ENCODE assay signal across 8 mouse cellular contexts in genomic region chr14:20576179-20576578, GRCm38 (mm10). TPM values are rescaled to one million over a fixed set of nuclear protein-coding genes. Genes with fewer than 3 reads are reported as not detected.
DNase-seq lines count a peak whose midpoint lies in the region; ATAC-seq and TF ChIP-seq lines count a peak whose summit lies in the region.

No protein-coding gene starts in this region.

- peak; percentile 88 for DNase-seq in adrenal gland, postnatal 14 days
- DNase-seq in layer of hippocampus, adult 11-12 months (ENCODE audit: low spot score) = peak; percentile 84
- DNase-seq in lung, postnatal 14 days = peak; percentile 82
- DNase-seq in right cerebral cortex, adult 18-20 months = peak; percentile 77
- DNase-seq in urinary bladder, postnatal 4 days (ENCODE audit: low spot score in 2 of 2) = peak; percentile 52 to 71

- H3K4me1 ChIP-seq in ES-Bruce4 (ENCODE audit: control insufficient read depth, insufficient read depth, low read length) = no peaks in the 10 kb centered on the region
- H3K4me1 ChIP-seq in heart, embryonic 12.5 days (replicated peaks) = 0 out of 2 replicates have a peak, but pooled peaks cover 2% of the 10 kb centered on the region

- no peaks in the 10 kb centered on the region for H3K27me3 ChIP-seq in ES-Bruce4 (ENCODE audit: control insufficient read depth, insufficient read depth, low read length, poor library complexity, severe bottlenecking)
- no peaks in the 10 kb centered on the region for H3K27me3 ChIP-seq in heart, embryonic 12.5 days (replicated peaks)

- TF ChIP-seq CTCF in ES-Bruce4 (IDR thresholded peaks at IDR 0.05; ENCODE audit: low read depth, low read length) = peak; percentile 8

- H3K4me3 ChIP-seq in ES-Bruce4 (ENCODE audit: low read depth, low read length) = no peak overlapping the region
- no peak overlapping the region for H3K4me3 ChIP-seq in heart, embryonic 12.5 days

- peak; percentile 83 for ATAC-seq in erythroblast, adult 5-6 weeks (replicated peaks; ENCODE audit: low FRiP score, poor library complexity, severe bottlenecking)
- ATAC-seq in heart, embryonic 12.5 days (ENCODE audit: insufficient number of reproducible peaks, low FRiP score) = no peak

- H3K9ac ChIP-seq in ES-Bruce4 (ENCODE audit: low read depth, poor library complexity, severe bottlenecking) = no peak overlapping the region
- H3K9ac ChIP-seq in heart, embryonic 12.5 days = no peak overlapping the region

- WGBS in heart, embryonic 12.5 days = 41% methylated on average over 7 of the region's 7 CpGs

- H3K27ac ChIP-seq in ES-Bruce4 (ENCODE audit: insufficient read depth, low read length) = no peak overlapping the region
- peak overlapping the region; percentile 55; the same call in 1 of the 2 replicates for H3K27ac ChIP-seq in heart, embryonic 12.5 days (ENCODE audit: poor library complexity, severe bottlenecking)

- no peaks in the 10 kb centered on the region; the same call in 1 of the 2 replicates for H3K36me3 ChIP-seq in ES-Bruce4 (ENCODE audit: control insufficient read depth, insufficient read depth, low read length, poor library complexity, severe bottlenecking)
- peaks cover 16% of the 10 kb centered on the region for H3K36me3 ChIP-seq in heart, embryonic 12.5 days

- no peaks in the 10 kb centered on the region for H3K9me3 ChIP-seq in ES-Bruce4 (replicated peaks; ENCODE audit: control insufficient read depth, insufficient read depth, low read length, poor library complexity, severe bottlenecking)
- H3K9me3 ChIP-seq in heart, embryonic 12.5 days (replicated peaks) = no peaks in the 10 kb centered on the region

- H3K4me2 ChIP-seq in heart, embryonic 12.5 days = no peak overlapping the region

- TF ChIP-seq POLR2A in ES-Bruce4 (IDR thresholded peaks at IDR 0.05; ENCODE audit: insufficient read depth, low read length) = no peak

- TF ChIP-seq EP300 in ES-Bruce4 (IDR thresholded peaks at IDR 0.05; ENCODE audit: insufficient read depth, low read depth, low read length) = no peak

RNA-seq across cellular contexts. Expression of gene Ppp3cb, which starts 29.8 kb away (rescaled TPM):
- polyA plus RNA-seq in ES-Bruce4 (2011; ENCODE audit: insufficient read depth, insufficient read length, low read depth, missing spikeins) = 105 and 118 TPM in 2 replicates
- total RNA-seq in adrenal gland, postnatal 14 days (2021) = 62.6 and 71.6 TPM in 2 replicates
- total RNA-seq in erythroblast, adult 5-6 weeks (2015; ENCODE audit: low replicate concordance) = 114 and 134 TPM in 2 replicates
- total RNA-seq in erythroblast, adult 5-6 weeks (2017; ENCODE audit: low replicate concordance) = 72.4 and 84.6 TPM in 2 replicates
- 43.0 and 43.5 TPM in 2 replicates for polyA plus RNA-seq in heart, embryonic 12.5 days (2016; fragmentation: Nextera tagmentation; extraction: Ambion mirVana)
